Mouse (Mus musculus) testis, postnatal 10 days (tissue): Measurements from ENCODE around the gene Ppp1r18.
A peak's percentile ranks its signal among the peaks of the same experiment; 100 is the strongest.

Experiments used
- DNase-seq: peaks from one replicate; pipeline ENCODE4 v3.0.0; 2021; ENCODE audit warnings: low spot score

Ppp1r18 gene

GRCm38 (mm10) chr17:35869346-35870067, 4.1 kb downstream of the Ppp1r18 start:
- DNase-seq: peak; percentile 65

- DNase-seq: no peak
These were observed 4.9 kb downstream of the Ppp1r18 start for GRCm38 (mm10) chr17:35870151-35870883.

GRCm38 (mm10) chr17:35870884-35871696, 5.7 kb downstream of the Ppp1r18 start:
- peak; percentile 72 for DNase-seq

DNA sequence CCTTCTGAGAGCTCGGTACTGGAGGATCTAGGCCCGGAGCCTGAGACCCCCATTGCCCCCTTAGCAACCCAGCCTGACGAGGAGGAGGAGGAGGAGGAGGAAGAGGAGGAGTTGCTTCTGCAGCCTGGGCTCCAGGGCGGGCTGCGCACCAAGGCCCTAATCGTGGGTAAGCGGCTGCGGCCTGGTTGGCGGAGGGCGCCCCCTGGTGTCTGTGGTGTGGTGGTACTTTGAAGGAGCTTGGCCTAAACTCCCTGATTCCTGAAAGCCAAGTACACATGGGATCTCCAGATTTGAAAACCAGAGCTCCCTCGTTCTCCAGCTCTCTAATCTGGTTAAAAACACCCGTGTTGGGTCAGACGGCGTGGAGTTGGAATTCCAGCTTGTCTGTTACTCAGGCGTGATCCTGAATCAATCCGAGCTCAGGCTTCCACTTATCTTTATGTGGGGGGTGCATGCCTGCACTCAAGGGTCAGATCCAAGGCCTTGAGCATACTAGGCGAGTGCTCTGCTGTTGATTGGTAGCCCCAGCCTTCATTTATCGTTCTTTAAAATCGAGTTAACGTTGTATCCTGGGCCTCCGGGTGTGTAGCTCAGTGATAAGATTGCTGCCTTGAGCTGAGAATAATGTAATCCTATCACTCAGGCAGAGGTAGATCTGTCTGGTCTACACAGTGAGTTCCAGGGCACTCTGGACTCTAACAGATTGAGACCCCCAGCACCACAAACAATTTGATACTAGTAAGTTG, 8.6 kb downstream of the Ppp1r18 start:
- peak; percentile 96 for DNase-seq

- no peak for DNase-seq
These were observed 9.3 kb downstream of the Ppp1r18 start for GRCm38 (mm10) chr17:35874721-35875120.

- DNase-seq: peak; percentile 98
These were observed 14.1 kb downstream of the Ppp1r18 start, which contains the start of gene Dhx16 for GRCm38 (mm10) chr17:35879245-35880057. Gene Dhx16 (plus strand): TSS chr17:35879819.

DNA sequence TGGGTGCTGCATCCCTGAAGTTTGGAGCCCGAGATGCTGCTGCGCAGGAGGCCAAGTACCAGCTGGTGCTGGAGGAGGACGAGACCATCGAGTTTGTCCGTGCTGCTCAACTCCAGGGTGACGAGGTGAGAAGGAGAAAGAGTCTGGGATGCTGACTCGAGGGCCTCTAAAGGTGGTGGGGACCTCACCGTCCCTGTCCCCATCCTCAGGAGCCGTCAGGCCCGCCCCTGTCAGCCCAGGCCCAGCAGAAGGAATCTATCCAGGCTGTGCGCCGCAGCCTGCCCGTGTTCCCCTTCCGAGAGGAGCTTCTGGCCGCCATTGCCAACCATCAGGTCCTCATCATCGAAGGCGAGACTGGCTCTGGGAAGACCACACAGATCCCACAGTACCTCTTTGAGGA, 17.5 kb downstream of the Ppp1r18 start:
- DNase-seq: no peak

GRCm38 (mm10) chr17:35883777-35884176, 18.4 kb downstream of the Ppp1r18 start:
- no peak for DNase-seq

DNA sequence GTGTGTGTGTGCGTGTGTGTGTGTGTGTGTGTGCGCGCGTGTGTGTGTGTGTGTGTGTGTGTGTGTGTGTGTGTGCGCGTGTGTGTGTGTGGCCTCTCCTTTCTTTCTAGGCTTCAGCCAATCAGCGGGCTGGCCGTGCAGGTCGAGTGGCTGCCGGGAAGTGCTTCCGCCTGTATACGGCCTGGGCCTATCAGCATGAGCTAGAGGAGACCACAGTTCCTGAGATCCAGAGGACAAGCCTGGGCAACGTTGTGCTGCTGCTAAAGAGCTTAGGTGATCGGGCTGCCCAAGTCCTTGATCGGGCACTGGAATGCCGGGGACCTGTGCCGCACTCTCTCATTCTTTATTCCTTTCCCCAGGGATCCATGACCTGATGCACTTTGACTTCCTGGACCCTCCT, 22.3 kb downstream of the Ppp1r18 start:
- DNase-seq: no peak

- DNase-seq: peak; percentile 92
These were observed 31.6 kb downstream of the Ppp1r18 start, which contains the start of gene 2310061I04Rik for GRCm38 (mm10) chr17:35896781-35897643. Gene 2310061I04Rik (minus strand): TSS chr17:35897431.

DNA sequence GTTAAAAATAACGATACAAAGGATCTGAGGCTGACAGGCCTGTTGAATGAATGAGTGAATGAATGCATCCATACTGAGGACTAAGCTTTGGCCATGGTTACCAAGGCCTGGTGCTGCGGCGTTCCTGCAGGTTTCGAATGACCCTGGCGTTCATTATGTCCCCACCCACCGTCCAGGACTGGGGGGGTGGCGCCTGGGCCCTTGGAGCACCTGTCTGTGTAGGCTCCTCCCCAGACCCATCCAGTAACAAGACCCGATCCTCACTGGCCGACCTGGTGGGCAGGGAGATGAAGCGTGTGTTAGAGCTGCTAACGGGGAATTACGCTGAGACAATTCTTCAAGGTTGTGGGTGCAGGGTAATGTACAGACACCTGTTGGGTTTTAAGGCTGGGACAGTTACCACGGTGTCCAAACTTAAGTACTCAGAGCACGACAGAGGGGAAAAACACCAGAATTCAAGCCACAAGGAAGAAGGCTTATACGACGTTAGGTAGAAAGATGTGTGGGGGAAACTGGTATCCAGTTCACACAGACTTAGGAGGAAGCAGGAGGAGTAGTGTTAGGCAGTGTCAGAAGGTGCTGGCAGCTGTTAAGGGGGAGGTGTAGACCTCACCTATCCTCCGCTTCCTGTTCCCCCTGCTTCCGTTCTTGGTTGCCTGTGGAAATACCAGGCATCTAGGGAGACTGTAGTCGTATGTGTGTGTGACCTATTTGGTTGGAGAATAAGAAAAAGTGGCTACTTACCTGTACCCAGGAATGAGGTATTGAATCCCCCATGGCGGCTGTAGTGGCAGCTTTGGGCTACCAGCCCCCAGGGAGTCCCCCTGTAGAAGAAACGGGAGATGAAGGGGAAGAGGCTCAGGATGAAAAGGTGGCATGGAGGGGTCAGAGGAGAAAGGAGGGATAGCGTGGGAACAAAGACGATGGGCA, 32.5 kb downstream of the Ppp1r18 start:
- DNase-seq: no peak

DNA sequence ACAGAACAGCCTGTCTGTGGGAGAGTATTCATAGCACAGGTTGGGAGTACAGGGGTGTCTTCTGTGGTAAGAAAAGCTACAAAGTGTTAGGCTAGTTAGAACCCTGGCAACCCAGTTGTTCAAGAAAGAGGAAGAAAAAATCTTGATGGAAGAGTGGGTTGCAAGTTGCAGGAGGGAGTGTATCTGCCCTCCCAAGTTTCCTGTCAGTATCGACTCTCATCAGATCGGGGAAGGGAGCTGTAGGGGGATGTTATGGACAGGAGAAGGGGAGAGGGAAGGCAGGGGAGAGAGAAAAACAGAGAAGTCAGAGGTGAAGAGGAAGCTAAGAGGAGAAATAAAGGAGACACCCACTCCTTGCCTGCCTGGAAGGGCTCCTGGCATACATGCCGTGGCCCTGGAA, 35.2 kb downstream of the Ppp1r18 start:
- no peak for DNase-seq

GRCm38 (mm10) chr17:35903343-35903991, 38.1 kb downstream of the Ppp1r18 start:
- no peak for DNase-seq

DNA sequence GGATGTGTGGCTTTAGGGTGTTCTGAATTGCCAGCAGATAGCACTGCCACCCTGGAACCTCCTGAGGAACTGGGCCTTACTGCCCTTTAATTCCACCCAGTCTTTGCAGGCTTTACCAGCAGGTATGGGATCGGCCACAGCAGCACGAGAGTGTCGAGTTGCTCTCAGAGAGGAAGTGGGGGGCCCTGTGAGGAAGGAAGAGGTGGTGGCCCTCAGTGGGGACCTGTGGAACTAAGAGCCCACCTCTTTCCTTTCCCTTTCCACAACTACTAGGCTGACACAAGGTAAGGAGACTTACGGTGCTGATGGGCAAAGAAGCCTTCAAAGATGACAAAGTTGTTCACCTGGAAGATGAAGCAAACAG, 38.6 kb downstream of the Ppp1r18 start:
- no peak for DNase-seq

- no peak for DNase-seq
These were observed 40.2 kb downstream of the Ppp1r18 start for GRCm38 (mm10) chr17:35905587-35905986.

GRCm38 (mm10) chr17:35907609-35908008, 42.2 kb downstream of the Ppp1r18 start:
- no peak for DNase-seq

- DNase-seq: no peak
These were observed 44.0 kb downstream of the Ppp1r18 start for GRCm38 (mm10) chr17:35909186-35909918.
